Mouse (Mus musculus) heart, adult 18-20 months (tissue): ENCODE results near the gene Rtn4. TPM values are rescaled to one million over a fixed set of nuclear protein-coding genes. Genes with fewer than 3 reads are reported as not detected.
A peak's percentile ranks its signal among the peaks of the same experiment; 100 is the strongest.
"Not testable (repeated sequence)": the region's sequence is repeated elsewhere in the genome, so short reads cannot be mapped to it uniquely, and the experiment has no call there.

Experiments used
- DNase-seq, 2 experiments: peaks; one replicate each; pipeline ENCODE4 v3.0.0; 2021 to 2022; ENCODE audit warnings: mixed read lengths in 1 of 2
- total RNA-seq, 2 experiments: library from RNA; stranded (reverse); gene quantifications; 2 replicates each; pipeline ENCODE4 v1.2.3; 2021

Rtn4 gene
- total RNA-seq, 2 experiments from 2014 or later: 93.0 to 102 TPM

DNA sequence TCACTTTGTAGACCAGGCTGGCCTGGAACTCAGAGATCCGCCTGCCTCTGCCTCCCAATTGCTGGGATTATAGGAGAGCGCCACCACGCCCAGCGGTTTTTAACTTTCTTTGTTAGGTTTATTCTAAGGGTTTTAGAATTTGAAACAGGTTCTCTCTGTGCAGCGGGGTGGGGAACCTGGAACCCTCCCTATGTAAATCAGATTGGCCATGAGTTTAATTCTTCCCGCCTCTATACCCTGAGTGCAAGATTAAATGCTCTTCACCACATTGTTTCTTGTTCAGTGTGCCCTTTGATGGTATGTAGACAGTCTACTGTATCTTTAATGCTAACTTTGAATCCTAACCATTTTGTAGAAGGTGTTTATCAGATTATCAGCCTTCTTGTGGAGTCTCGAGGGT is 21.4 kb downstream of the Rtn4 start:
- DNase-seq: no peak

DNA sequence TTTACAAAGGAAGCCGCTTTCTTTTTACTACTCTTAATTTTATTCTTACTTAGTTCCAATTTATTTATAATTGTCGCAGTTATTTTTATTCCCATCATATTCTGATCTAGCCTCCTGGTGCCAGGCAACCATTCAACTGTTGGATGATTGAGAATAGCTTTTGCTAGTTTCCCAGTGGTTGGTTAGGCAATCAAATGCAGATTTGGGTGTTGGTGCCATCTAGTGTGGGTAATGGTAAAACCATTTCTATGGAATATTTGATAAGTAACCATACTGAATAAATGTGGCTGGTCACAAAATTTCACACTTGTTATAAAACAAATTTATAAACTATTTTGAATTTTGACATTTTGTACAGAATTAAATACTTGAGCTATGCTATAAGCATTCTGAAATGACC is 22.0 kb downstream of the Rtn4 start:
- peak; percentile 16 to 58 for DNase-seq

DNA sequence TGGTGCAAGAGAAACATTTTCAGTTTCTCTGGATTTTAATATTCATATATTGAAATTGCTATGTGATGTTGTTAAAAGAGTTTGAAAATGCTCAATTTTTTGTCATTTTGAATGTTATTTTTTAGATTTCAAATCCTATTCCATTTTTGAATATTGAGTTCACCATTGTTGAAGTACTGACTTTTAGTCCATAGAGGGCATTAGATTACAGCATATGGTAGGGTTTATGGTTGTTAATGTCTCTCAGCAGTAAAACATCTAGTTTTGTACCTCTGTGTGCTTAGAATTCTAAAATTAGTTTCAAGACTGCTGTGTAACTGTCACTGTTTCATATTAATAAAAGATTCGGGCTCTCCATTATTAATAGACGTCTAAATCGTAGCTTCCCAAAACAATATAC is 22.8 kb downstream of the Rtn4 start:
- no peak for DNase-seq

DNA sequence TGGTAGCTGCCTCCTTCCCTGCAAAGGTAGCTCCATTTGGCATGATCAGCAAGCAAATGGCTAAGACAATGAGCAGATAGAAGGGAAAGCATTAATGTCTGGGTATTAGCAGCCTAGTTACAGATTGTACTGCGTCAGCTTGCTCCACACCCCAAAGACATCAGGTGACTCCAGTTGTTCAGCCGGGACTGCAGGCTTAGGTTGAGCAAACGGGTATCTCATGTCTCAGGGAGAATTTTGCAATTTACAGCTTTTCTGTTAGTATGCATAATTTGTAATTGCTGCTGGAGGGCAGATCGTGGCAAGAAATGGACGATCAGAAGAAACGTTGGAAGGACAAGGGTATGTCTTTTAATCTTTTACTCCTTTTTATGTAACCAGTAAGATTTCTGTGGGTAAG is 25.8 kb downstream of the Rtn4 start:
- peak; percentile 27 to 30 for DNase-seq

DNA sequence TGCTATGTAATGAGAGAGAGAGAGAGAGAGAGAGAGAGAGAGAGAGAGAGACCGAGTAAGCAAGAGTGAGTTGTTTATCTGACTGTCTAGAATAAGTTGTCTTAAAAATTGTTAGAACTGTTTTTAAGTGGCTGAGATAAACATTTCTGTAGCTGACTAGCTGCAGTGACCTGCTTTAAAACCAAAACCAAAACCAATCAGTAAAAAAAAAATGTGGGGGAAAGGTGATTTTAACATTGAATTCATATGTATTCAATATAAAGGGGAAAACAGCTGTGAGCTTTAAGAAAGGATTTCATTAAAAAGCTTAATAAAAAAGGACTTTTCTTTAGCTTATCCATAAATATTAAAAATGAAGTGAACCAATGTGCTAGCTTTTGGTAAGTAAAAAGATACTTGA is 26.9 kb downstream of the Rtn4 start:
- DNase-seq: no peak

DNA sequence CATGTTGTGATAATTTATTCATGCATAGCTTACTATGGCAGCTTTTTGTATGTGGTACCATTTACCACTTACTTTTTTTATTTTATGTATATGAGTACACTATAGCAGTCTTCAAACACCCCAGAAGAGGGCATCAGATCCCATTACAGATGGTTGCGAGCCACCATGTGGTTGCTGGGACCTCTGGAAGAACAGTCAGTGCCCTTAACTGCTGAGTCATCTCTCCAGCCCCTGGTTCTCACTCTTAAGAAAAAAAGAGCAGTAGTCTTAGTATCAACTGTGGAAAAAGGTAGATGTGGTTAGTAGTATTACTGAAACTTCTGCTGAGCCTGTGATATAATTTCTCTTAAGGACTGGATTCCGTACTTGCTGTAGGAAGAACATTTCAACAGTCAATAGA is 31.5 kb downstream of the Rtn4 start:
- DNase-seq: no peak

DNA sequence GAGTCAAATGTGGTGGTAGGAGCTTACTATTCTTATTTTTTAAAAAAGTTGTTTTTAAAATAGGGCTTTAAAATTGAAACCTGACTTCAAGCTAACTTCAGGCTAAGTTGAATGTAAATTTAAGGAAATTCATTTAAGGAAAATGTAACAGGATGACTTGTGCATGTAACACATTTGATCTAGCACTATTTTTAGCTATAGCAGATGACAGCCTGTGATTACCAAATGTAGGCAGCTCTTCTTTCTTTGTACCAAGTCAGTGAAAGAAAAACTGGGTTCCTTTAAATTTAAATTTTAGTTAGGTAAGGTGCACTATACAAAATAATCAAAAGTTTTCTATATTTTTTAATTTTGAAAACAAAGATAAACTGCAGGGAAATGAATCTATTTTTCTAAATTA is 32.4 kb downstream of the Rtn4 start:
- no peak for DNase-seq

DNA sequence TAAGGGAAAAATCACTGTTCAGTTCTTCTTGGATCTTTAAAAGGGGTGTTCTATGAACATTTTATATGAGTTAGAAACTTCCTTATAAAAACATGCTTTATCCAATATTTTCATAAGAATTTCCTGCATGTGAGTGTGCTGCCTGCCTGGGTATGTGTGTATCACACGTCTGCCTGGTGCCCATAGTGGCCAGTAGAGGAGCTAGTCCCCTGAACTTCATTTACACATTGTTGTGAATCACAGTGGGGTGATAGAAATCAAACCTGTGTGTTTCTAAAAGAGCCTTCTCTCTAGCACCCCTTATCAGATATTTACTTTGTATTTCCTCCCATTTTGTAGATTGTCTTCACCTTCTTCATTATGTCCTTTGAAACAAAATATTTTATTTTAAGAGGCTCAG is 32.9 kb downstream of the Rtn4 start:
- DNase-seq: no peak

DNA sequence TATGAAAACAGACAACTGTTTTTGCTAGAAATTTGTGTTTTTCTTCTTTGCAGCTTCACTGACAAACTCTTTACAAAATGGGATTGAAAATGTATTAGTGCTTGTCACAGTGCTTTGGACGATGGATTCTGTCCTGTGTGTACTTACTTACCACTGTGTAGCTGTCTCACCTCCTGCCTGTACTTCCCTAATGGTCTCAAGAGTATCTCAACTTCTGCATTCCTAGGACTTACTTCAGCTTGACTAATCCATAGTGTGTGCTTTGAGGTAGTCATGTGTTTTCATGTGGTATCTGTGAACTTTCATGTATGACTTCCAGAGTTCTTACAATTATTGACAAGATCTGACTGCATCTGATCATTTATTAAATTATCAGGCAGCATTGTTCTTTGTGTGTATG is 35.2 kb downstream of the Rtn4 start:
- no peak for DNase-seq

DNA sequence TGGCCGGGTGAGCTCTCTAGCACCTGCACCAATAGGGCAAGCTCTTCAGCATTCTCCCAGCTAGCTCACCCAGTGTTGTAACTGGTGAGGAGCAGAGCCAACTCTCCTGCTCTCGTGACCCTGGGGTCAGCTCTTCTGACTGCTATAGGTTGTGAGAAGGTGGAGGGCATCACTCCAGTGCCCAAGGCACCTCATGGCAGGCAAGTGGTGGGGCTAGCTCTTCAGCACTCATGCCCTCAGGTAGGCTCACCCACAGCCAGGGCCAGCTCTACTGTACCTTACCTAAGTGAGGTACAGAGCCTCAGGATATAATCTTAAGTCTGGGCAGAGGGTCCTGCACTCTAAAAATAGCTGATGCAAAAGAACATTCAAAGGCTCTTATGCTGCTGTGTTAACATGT is 47.0 kb downstream of the Rtn4 start:
- no peak for DNase-seq

DNA sequence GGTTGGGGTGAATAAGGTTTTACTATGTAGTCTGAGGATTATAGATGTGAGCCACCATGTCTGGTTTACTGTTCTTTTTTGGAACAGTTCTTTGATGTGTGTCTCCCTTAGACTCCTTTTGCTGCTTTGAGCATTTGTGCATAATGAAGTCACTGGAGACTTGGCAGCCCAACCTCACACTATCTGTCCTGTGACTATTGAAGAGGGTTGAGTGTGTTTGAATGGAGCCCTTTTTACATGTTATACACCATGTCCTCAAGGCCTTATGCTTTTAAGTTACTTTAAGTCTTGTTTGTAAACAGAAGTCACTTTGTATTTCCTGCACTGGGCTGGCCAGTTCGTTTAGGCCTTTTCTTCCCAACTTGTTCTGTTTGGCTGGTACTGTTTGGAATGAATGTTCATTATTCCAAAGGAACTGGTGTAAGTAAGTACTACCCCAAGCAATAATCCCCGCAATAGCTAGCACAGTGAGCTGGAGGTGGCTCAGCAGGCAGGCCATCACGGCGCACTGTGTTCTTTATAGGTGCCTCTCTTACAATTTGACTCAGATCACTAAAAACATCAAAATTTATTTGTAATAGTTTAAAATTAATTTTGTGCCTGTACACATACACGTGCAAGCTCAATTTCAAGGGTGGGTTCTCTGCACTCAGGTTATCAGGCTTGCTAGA is 52.1 kb downstream of the Rtn4 start:
- no peak for DNase-seq

DNA sequence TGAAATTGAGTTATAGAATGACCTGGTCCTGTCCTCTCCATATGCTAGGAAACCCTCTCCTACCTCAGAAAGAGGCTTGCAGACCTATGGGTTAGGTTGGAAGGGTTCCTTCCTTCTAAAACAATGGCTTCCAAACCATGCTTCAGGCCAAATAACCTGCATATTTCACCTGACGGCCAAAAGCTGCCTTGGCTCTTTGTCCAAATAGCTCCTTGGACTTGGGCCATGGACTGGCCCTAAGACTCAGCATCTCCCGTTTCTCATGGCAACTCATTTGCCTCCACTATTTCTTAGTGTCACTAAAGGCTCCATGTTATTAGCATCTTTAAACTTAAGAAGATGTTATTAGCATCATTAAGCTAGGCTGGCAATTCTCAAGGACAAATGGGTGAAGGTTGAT is 52.8 kb downstream of the Rtn4 start:
- no peak for DNase-seq

DNA sequence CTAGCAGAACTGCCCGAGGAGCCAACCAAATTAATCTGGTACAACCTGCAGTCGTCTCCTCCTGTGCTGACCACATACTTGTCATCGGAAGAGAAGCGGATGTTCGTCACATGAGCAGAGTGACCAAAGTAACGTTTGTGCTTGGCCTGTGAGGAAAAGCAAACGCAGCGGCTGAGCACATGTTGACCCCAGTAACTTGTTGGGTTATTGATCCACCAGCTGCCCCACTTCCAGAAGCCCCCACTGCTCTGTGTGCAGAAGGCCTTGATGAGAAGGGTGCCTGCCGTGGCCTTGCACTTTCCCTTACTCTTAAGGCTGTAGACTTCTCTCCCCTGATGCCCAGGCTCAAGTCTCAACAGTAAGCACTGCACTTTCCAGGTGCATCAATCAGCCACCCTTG is 53.5 kb downstream of the Rtn4 start:
- DNase-seq: no peak

DNA sequence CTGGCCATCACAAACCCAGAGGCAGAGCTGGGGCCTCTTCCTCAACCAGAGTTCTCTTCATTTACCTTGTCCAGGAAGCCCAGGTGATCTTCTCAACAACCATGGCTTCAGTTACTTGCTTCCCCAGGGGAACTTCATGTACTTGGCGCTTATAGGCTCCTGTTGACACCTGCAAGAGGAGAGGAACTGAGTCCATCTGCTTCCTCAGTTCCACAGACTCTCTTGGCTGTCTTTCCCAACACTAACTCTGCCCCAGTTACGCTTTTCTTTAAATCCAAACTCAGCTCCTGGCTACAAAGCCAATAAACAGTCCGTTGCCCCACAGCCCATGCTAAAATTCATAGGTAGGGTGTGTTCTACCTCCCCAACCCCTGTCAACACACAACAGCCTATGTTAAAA is 54.6 kb downstream of the Rtn4 start:
- no peak for DNase-seq

DNA sequence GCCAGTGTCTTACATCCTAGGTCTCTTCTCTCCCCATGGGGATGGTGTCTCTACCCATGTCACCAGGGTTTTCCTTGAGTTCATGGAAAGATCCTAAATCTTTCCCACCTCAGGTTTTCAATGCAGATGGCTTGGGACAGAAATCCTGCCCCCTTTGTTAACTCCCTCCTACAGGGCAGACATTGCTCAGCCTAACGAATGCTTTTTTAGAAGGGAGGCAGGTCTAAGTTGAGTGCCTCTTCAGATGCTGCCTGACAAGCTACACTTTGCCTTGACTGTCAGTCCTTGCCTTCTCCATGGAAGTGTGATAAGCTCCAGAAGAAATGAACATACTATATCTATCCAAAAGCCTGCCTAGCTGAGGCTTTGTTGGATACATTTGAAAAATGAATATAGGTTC is 55.1 kb downstream of the Rtn4 start:
- DNase-seq: no peak

DNA sequence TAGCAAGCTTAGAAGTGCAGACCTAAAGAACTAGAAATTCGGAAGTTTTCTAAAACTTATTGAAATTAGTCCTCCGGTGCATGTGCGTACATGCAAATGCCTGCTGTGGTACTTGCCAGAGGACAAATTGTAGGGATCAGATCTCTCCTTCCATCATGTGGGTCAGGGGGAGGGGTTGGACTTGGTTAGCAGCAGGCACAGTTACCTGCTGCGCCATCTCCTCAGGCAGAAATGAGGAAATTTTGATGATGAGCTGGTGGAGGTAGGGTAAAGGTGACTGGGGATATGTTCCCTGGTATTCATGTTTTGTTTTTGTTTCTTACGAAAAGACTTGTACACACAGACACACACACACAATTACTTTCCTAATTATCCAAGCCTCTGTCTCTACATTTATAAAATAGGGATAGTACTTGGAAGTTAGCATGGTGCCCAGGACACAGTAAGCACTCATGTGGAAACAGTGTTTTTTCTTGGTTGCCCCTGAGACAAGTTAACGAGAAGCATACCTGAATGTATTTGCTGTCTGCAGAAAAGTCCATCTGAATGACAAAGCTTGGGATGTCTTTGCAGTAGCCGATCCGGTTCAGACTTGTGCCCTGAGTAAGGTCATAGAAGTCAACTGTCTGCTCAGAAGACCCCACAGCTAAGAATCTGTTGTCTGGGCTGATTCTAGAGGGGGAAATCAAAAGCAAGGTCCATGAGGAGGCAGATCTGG is 56.2 kb downstream of the Rtn4 start:
- no peak for DNase-seq

DNA sequence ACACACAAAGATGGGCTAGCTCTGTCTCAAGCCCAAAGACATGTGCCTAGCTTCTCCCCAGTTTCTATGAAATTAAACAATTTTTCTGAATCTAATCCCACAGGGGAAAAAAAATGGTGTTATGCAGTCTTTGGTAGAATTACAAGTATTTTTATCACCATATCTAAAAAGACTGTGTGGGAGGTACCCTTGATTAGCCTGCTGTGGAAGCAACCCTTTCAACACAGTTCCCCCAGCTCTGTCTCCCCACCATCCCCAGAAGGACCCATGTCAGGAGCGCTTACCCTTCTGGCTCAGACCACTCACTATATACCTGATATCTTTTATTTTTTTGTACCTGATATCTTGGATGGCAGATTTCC is 56.7 kb downstream of the Rtn4 start:
- no peak for DNase-seq

DNA sequence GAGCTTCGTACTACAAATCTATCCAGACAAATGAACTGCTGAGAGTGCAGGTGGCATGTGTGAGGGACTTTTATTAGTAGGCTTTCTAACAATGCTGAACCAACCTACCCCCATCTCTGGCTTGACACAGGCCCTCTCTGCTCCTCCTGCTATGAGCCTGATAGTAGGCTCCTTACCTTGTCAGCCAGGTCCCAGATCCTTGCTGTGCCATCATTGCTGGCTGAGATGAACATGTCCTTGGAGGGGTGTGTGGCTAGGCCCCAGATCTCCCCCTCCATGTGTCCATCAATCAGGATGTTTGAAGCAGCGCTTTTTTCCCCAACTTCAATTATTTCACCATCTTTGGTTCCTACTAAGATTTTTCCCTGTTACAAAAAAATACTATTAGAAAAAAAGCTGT is 58.3 kb downstream of the Rtn4 start:
- no peak for DNase-seq

DNA sequence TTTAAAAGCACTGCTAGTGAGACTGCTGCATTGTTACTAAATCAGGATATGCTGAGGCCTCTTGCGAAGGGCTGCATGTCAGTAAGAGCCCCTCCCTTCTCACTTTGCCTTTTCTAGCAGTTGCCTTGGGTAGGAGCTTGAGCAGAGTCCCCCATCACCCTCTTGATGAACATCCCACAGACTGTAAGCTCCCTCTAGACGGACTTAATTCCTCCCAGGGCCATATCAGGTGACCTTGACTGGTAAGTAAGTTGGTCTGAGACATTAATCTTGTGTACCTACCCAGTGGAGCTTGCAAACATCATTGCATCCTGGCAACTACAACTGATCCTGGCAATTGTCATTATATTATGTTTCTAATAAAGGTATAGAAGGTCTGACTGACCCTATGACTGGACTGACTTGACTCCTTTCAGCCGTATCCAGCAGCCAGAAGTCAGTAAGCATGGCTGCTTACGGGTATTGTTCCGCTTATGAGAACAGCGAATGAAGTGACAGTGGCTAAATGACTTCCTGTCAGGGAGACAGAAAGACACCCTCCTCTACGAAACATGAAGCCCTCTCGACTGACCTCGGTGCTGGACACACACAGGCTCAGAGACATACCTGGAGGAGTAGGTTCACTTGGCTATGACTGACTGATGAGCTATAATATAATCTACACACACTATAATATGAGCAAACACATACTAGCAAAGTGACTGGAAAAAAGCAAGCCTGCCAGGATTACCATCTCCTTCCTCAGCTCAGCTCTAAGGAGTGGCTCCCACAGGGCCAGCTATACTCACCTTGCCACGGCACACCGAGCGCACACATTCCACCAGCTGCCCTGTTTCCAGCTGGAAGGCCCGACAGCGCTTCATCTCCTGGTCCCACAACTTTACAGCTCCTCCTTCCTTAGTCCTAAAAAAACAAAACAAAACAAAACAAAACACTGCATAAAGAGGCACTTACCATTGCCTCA is 59.2 kb downstream of the Rtn4 start:
- no peak for DNase-seq

DNA sequence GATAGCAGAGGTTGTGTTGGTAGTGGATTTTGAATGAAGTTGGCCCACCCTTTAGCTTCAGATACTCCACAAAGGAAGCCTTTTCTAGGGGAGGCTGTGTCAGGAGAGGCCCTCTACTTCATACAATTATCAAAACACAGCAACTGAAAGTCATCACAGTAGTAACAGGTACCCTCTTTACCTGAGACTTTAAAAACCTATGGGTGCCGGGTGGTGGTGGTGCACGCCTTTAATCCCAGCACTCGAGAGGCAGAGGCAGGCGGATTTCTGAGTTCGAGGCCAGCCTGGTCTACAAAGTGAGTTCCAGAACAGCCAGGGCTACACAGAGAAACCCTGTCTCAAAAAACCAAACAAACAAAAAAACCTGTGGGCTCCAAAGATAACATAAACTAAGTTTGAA is 63.3 kb downstream of the Rtn4 start:
- not testable (repeated sequence) for DNase-seq

DNA sequence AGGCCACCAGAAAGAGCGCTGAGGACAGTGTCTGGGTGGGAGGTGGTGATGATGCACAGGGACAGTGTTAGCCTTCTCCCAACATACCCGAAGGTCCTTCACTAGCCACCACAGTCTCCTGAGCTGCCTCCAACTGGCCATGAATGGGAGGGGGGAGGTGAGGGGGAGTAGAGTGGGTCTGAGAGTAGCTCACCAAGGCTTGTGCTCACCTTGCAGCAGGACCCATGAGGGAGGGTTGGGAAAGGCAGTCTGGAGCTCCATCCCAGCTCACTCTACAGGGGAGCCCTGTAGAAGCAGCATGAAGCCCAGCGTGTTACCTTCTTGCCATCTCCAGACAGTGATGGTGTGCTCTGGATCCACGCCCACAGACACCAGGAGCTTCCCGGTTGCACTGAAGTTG is 65.9 kb downstream of the Rtn4 start:
- DNase-seq: no peak

DNA sequence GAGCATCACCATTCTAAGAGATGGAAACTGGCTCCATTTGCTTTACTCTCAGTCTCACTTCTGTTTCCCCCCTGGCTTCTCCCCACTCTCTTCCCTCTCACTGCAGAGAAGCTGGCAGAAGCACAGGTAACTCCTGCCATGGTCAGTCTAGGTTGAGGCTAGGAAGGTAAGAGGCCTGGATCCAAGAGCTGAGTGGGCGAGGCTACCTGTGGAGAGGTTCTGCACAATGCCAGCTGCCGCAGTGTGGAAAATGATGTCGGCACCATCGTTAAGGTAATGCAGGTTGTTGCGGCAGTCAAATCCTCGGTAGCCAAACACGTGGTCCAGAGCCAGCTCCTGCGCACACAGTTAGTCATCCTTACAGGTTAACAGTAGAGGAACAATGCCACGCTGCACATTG is 68.6 kb downstream of the Rtn4 start:
- no peak for DNase-seq

DNA sequence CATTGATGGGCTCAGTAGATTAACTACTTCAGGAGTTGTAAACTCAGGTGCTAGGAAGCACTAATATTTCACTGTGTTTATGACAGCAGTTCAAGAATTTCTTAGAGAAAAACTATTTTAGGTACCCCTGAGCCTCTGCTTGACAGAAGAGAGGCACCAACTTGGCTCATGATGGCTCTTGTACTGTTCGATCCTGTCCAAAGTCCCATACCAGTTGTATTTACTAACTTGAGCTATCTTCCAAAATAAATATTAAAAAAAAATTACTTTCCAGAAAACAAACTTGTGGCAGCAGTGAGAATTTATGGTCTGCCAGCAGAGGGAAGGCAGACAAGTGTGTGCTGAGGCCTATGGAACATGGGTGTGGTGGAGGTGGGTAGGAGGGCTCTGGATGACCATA is 70.0 kb downstream of the Rtn4 start:
- DNase-seq: no peak
